Mouse (Mus musculus) cerebellum, adult (tissue): ENCODE data around the gene Olfr1158.
"Not testable (repeated sequence)": the region's sequence is repeated elsewhere in the genome, so short reads cannot be mapped to it uniquely, and the experiment has no call there.

Experiments used
- ATAC-seq: cut with Nextera tagmentation; 2 replicates; pipeline ENCODE4 v1.9.2; 2017; ENCODE audit warnings: mild to moderate bottlenecking, moderate library complexity, mixed read lengths; ENCODE audit not compliant: insufficient number of reproducible peaks, low FRiP score, low TSS enrichment

The Olfr1158 gene

GRCm38 (mm10) chr2:87989813-87990212 is at the start of gene Olfr1158:
Gene Olfr1158 (plus strand): TSS chr2:87990113.
- no peak for ATAC-seq

- ATAC-seq, result no peak
Observed at GRCm38 (mm10) chr2:87945037-87945436, 44.9 kb upstream of the Olfr1158 start, which contains the start of gene Olfr1155. Gene Olfr1155 (minus strand): TSS chr2:87945137.

- no peak for ATAC-seq
Observed at GRCm38 (mm10) chr2:87953000-87953399, 36.9 kb upstream of the Olfr1158 start, which contains the start of gene Olfr1156. Gene Olfr1156 (minus strand): TSS chr2:87953100.

- no peak for ATAC-seq
Observed at GRCm38 (mm10) chr2:87968199-87968598, 21.7 kb upstream of the Olfr1158 start, which contains the start of gene Olfr1157. Gene Olfr1157 (minus strand): TSS chr2:87968299.

GRCm38 (mm10) chr2:87974563-87974962 is 15.3 kb upstream of the Olfr1158 start, which contains the start of gene Olfr74:
Gene Olfr74 (minus strand): TSS chr2:87974663.
- no peak for ATAC-seq

GRCm38 (mm10) chr2:88007515-88008318 is 17.8 kb downstream of the Olfr1158 start, which contains the start of gene Olfr1160:
Gene Olfr1160 (minus strand): TSS chr2:88008268.
- ATAC-seq, result no peak

- not testable (repeated sequence) for ATAC-seq
Observed at GRCm38 (mm10) chr2:88022474-88022873, 32.6 kb downstream of the Olfr1158 start, which contains the start of gene Olfr1161. Gene Olfr1161 (plus strand): TSS chr2:88022774.

- no peak for ATAC-seq
Observed at GRCm38 (mm10) chr2:88037599-88037998, 47.7 kb downstream of the Olfr1158 start, which contains the start of gene Olfr73. Gene Olfr73 (minus strand): TSS chr2:88037699.
